In the genomic region with DNA sequence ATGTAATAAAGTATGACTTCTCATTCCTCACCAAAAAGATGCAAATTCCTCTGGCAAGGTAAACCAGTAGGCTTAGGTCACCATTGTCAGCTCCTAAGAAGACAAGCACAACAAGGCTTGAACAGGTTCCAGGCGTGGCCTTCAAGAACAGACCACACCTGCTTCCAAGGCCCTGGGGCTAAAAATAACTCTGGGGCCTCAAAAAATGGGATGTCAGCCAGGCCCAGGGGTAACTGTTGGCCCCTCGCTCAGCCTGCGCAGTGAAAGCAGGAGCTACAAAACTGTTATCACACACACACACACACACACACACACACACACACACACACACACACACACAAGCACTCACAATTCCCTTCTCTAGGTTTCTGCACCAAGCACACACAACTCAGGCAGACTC, we compare ENCODE assay signal across 10 mouse cellular contexts. TPM values are rescaled to one million over a fixed set of nuclear protein-coding genes. Genes with fewer than 3 reads are reported as not detected.
DNase-seq lines count a peak whose midpoint lies in the region; ATAC-seq lines count a peak whose summit lies in the region.
"Had no signal": no experiment of that assay in that cellular context is flagged by ENCODE, and none has a peak within 500 bp of the region (broad histone marks: within the 10 kb centered on the region; RNA-seq: fewer than 3 reads in every experiment).

No protein-coding gene starts in this region.

- H3K4me1 ChIP-seq in heart, embryonic 12.5 days (replicated peaks): peaks cover 24% of the 10 kb centered on the region
- H3K4me1 ChIP-seq in liver, embryonic 12.5 days: peaks cover 59% of the 10 kb centered on the region
- H3K4me1 ChIP-seq in midbrain, embryonic 16.5 days (ENCODE audit: control insufficient read depth, insufficient read depth, low read length): no peaks in the 10 kb centered on the region

- H3K9ac ChIP-seq in heart, embryonic 12.5 days: no peak overlapping the region
- peak overlapping the region; percentile 18; the same call in 1 of the 2 replicates for H3K9ac ChIP-seq in liver, embryonic 12.5 days
- H3K9ac ChIP-seq in midbrain, embryonic 16.5 days (ENCODE audit: low read depth, low read length): no peak overlapping the region
- H3K9ac ChIP-seq: embryonic facial prominence, embryonic 13.5 days; midbrain, embryonic 12.5 days had no signal

- ATAC-seq in cerebellum, adult (ENCODE audit: insufficient number of reproducible peaks, low FRiP score, low TSS enrichment): peak; percentile 68
- ATAC-seq in heart, embryonic 12.5 days (ENCODE audit: insufficient number of reproducible peaks, low FRiP score): peak; percentile 85
- peak; percentile 96 for ATAC-seq in liver, embryonic 12.5 days
- no peak for ATAC-seq in midbrain, embryonic 16.5 days

- WGBS in heart, embryonic 12.5 days: 10% methylated on average over 3 of the region's 3 CpGs
- 15% methylated on average over 3 of the region's 3 CpGs for WGBS in liver, embryonic 12.5 days (ENCODE audit: insufficient replicate concordance)
- WGBS in midbrain, embryonic 16.5 days: 75% methylated on average over 3 of the region's 3 CpGs

- H3K4me2 ChIP-seq in heart, embryonic 12.5 days: peak overlapping the region; percentile 25; the same call in 1 of the 2 replicates
- H3K4me2 ChIP-seq in liver, embryonic 12.5 days: peak overlapping the region; percentile 55
- H3K4me2 ChIP-seq in midbrain, embryonic 16.5 days (ENCODE audit: low read length): no peak overlapping the region
- H3K4me2 ChIP-seq: embryonic facial prominence, embryonic 13.5 days; midbrain, embryonic 12.5 days had no signal

- peak overlapping the region; percentile 75 for H3K27ac ChIP-seq in heart, embryonic 12.5 days (ENCODE audit: poor library complexity, severe bottlenecking)
- peak overlapping the region; percentile 90 for H3K27ac ChIP-seq in liver, embryonic 12.5 days
- no peak overlapping the region for H3K27ac ChIP-seq in midbrain, embryonic 16.5 days (ENCODE audit: low read length)

- no peaks in the 10 kb centered on the region for H3K36me3 ChIP-seq in heart, embryonic 12.5 days
- 0 out of 2 replicates have a peak, but pooled peaks cover 3% of the 10 kb centered on the region for H3K36me3 ChIP-seq in liver, embryonic 12.5 days
- H3K36me3 ChIP-seq in midbrain, embryonic 16.5 days (ENCODE audit: control insufficient read depth, insufficient read depth, low read length): no peaks in the 10 kb centered on the region
- H3K36me3 ChIP-seq: embryonic facial prominence, embryonic 13.5 days; midbrain, embryonic 12.5 days had no signal

- no peaks in the 10 kb centered on the region for H3K9me3 ChIP-seq in heart, embryonic 12.5 days (replicated peaks)
- H3K9me3 ChIP-seq in liver, embryonic 12.5 days (replicated peaks): no peaks in the 10 kb centered on the region
- no peaks in the 10 kb centered on the region for H3K9me3 ChIP-seq in midbrain, embryonic 16.5 days (replicated peaks; ENCODE audit: control insufficient read depth, low read length, poor library complexity, severe bottlenecking)
- H3K9me3 ChIP-seq: embryonic facial prominence, embryonic 13.5 days; midbrain, embryonic 12.5 days had no signal

- no peaks in the 10 kb centered on the region for H3K27me3 ChIP-seq in heart, embryonic 12.5 days (replicated peaks)
- H3K27me3 ChIP-seq in liver, embryonic 12.5 days (replicated peaks): no peaks in the 10 kb centered on the region
- H3K27me3 ChIP-seq in midbrain, embryonic 16.5 days (ENCODE audit: control insufficient read depth, insufficient read depth, low read depth, low read length): no peaks in the 10 kb centered on the region
- H3K27me3 ChIP-seq: embryonic facial prominence, embryonic 13.5 days; midbrain, embryonic 12.5 days had no signal

- no peak overlapping the region for H3K4me3 ChIP-seq in heart, embryonic 12.5 days
- H3K4me3 ChIP-seq in liver, embryonic 12.5 days: no peak overlapping the region; the same call in 1 of the 2 replicates
- H3K4me3 ChIP-seq in midbrain, embryonic 16.5 days (ENCODE audit: low read depth, low read length): no peak overlapping the region
- H3K4me3 ChIP-seq: embryonic facial prominence, embryonic 13.5 days; midbrain, embryonic 12.5 days had no signal

- DNase-seq in cerebellum, postnatal 4 days (ENCODE audit: low spot score in 2 of 2): no peak
- DNase-seq in cerebellum, adult 8-10 months: peak; percentile 60
- no peak for DNase-seq in right cerebral cortex, adult 2 months (ENCODE audit: low spot score in 2 of 2)
- no peak for DNase-seq in right cerebral cortex, postnatal 36 days (ENCODE audit: low spot score in 2 of 2)

RNA-seq across cellular contexts. Expression of gene Dusp16, which starts 18.5 kb away (rescaled TPM):
- 21.8 and 24.9 TPM in 2 replicates for polyA plus RNA-seq in heart, embryonic 12.5 days (2016; fragmentation: Nextera tagmentation; extraction: Ambion mirVana)
- 6.6 and 6.7 TPM in 2 replicates for polyA plus RNA-seq in liver, embryonic 12.5 days (2016; fragmentation: Nextera tagmentation; extraction: Ambion mirVana)
- 4.7 and 5.5 TPM in 2 replicates for polyA plus RNA-seq in midbrain, embryonic 16.5 days (2015; fragmentation: Nextera tagmentation; extraction: Ambion mirVana)

RNA-seq across cellular contexts. Expression of gene Crebl2, which starts 56.0 kb away (rescaled TPM):
- 1.9 and 2.3 TPM in 2 replicates for polyA plus RNA-seq in heart, embryonic 12.5 days (2016; fragmentation: Nextera tagmentation; extraction: Ambion mirVana)
- 1.2 and 1.8 TPM in 2 replicates for polyA plus RNA-seq in liver, embryonic 12.5 days (2016; fragmentation: Nextera tagmentation; extraction: Ambion mirVana)
- polyA plus RNA-seq in midbrain, embryonic 16.5 days (2015; fragmentation: Nextera tagmentation; extraction: Ambion mirVana): 4.3 and 4.8 TPM in 2 replicates
